ENCODE assay signal across 8 mouse cellular contexts in genomic region chr4:95636937-95637749, GRCm38 (mm10).
DNase-seq lines count a peak whose midpoint lies in the region; ATAC-seq lines count a peak whose summit lies in the region.

No protein-coding gene starts in this region.

- peak; percentile 65 for DNase-seq in urinary bladder, postnatal 14 days (ENCODE audit: low spot score)
- DNase-seq in urinary bladder, adult 2 months (ENCODE audit: low spot score): no peak
- DNase-seq in hindbrain, embryonic 10.5 days (ENCODE audit: low spot score): no peak
- DNase-seq in layer of hippocampus, adult 9-11 months: peak; percentile 51
- peak; percentile 43 for DNase-seq in midbrain, embryonic 14.5 days
- peak; percentile 77 for DNase-seq in testis, postnatal 10 days (ENCODE audit: low spot score)
- no peak for DNase-seq in thymus, postnatal 0 days (ENCODE audit: low spot score)

- H3K4me2 ChIP-seq in midbrain, embryonic 14.5 days (ENCODE audit: low read length): no peak overlapping the region

- H3K36me3 ChIP-seq in hindbrain, embryonic 10.5 days: no peaks in the 10 kb centered on the region
- no peaks in the 10 kb centered on the region for H3K36me3 ChIP-seq in midbrain, embryonic 14.5 days (ENCODE audit: control insufficient read depth, insufficient read depth, low read length)

- H3K9ac ChIP-seq in midbrain, embryonic 14.5 days (replicated peaks; ENCODE audit: low read length): no peak overlapping the region

- H3K9me3 ChIP-seq in hindbrain, embryonic 10.5 days: no peaks in the 10 kb centered on the region
- H3K9me3 ChIP-seq in midbrain, embryonic 14.5 days (ENCODE audit: control insufficient read depth, low read length): no peaks in the 10 kb centered on the region

- 54% methylated on average over 7 of the region's 7 CpGs for WGBS in hindbrain, embryonic 10.5 days
- WGBS in midbrain, embryonic 14.5 days: 27% methylated on average over 7 of the region's 7 CpGs

- peaks cover 22% of the 10 kb centered on the region for H3K4me1 ChIP-seq in hindbrain, embryonic 10.5 days (replicated peaks)
- H3K4me1 ChIP-seq in midbrain, embryonic 14.5 days (ENCODE audit: control insufficient read depth, insufficient read depth, low read length): peaks cover 7% of the 10 kb centered on the region; the same call in 1 of the 2 replicates

- no peaks in the 10 kb centered on the region for H3K27me3 ChIP-seq in hindbrain, embryonic 10.5 days (ENCODE audit: insufficient read depth, poor library complexity, severe bottlenecking)
- no peaks in the 10 kb centered on the region for H3K27me3 ChIP-seq in midbrain, embryonic 14.5 days (ENCODE audit: control insufficient read depth, insufficient read depth, low read length)

- peak overlapping the region; percentile 13; the same call in 1 of the 2 replicates for H3K27ac ChIP-seq in hindbrain, embryonic 10.5 days
- no peak overlapping the region for H3K27ac ChIP-seq in midbrain, embryonic 14.5 days (replicated peaks; ENCODE audit: low read depth, low read length)

- peak; percentile 89 for ATAC-seq in frontal cortex, adult (ENCODE audit: low TSS enrichment)
- ATAC-seq in midbrain, embryonic 14.5 days (ENCODE audit: low FRiP score, low TSS enrichment): no peak

- H3K4me3 ChIP-seq in hindbrain, embryonic 10.5 days: no peak overlapping the region
- no peak overlapping the region for H3K4me3 ChIP-seq in midbrain, embryonic 14.5 days (replicated peaks; ENCODE audit: low read depth, low read length)

Comparison
In these comparisons a context has a peak if more than half of its experiments do, and no peak if none do; other contexts are left out.
1. DNase-seq: peak in urinary bladder, postnatal 14 days (single experiment), layer of hippocampus, adult 9-11 months (single experiment), midbrain, embryonic 14.5 days (single experiment) and testis, postnatal 10 days (single experiment); none in urinary bladder, adult 2 months (single experiment), hindbrain, embryonic 10.5 days (single experiment) and thymus, postnatal 0 days (single experiment).